Mouse (Mus musculus) olfactory bulb, adult 2 months (tissue): ENCODE results near the gene Pagr1b. TPM values are rescaled to one million over a fixed set of nuclear protein-coding genes. Genes with fewer than 3 reads are reported as not detected.

Experiments used
- H3K27ac ChIP-seq: fragments of 200-500 bp; 2 replicates; pipeline ENCODE4 v1.5.1; 2012; ENCODE audit warnings: low read depth, low read length; ENCODE audit not compliant: insufficient read depth
- H3K4me1 ChIP-seq: fragments of 200-500 bp; 2 replicates; pipeline ENCODE4 v1.6.1; 2012; ENCODE audit warnings: low read length; ENCODE audit not compliant: control insufficient read depth, insufficient read depth
- H3K4me3 ChIP-seq: fragments of 200-500 bp; 2 replicates; pipeline ENCODE4 v1.5.1; 2012; ENCODE audit warnings: mild to moderate bottlenecking, low read depth, low read length, moderate library complexity; ENCODE audit not compliant: insufficient read depth
- CTCF ChIP-seq: fragments of 200-500 bp; IDR thresholded peaks from 2 replicates; pipeline ENCODE4 v1.5.1; 2012; ENCODE audit warnings: low read depth, mild to moderate bottlenecking, low read length, moderate library complexity; ENCODE audit not compliant: insufficient read depth
- POLR2A ChIP-seq: fragments of 200-500 bp; IDR thresholded peaks from 2 replicates; pipeline ENCODE4 v1.6.1; 2012; ENCODE audit warnings: mild to moderate bottlenecking, low read depth, low read length, moderate library complexity; ENCODE audit not compliant: insufficient read depth
- WGBS: fragments of 180-500 bp; shearing (Covaris S2); methylation state at CpG from one replicate; pipeline ENCODE4 v1.1.7; 2018; 5-methylcytosine and 5-hydroxymethylcytosine counted together
- polyA plus RNA-seq: library from polyadenylated mRNA; stranded (reverse); fragments of >200 nt; gene quantifications from 2 replicates; pipeline ENCODE4 v1.2.4, GENCODE M21; 2012; ENCODE audit warnings: low replicate concordance; ENCODE audit not compliant: missing spikeins, insufficient read depth, insufficient read length

Pagr1b gene
- polyA plus RNA-seq, 1 experiment, result not detected

DNA sequence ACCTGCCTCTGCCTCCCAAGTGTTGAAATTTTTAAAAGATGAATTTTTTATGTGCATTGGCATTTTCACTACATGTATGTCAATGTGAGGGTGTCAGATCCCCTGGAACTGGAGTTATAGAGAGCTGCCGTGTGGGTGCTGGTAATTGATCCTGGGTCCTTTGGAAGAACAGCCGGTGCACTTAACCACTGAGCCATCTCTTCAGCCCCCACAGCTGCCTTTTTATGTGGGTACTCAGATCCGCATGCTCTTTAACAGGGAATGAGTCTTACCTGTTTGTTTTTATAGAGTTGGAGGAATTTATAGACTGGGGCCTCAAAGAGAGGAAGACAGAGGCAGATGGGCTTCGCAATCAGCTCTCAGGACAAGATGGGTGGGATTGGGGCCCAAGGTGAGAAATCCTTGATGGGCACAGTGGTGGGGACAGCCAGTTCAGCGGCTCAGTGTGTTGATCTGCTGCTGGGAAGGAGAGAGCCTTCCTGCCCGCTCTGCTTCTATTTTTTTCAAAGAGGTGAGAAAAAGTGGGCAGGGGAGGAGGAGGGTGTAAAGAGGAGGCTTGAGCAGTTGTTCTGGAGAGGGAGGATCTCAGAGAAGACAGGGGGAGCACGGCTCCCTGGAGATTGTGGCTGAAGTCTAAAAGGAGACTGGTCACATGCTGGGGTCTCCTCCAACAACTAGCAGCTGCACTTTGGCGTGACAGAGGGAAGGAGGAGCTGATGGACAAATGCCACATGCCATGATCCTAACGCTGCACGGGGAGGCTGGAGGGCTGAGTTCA, 31.4 kb downstream of the Pagr1b start:
- H3K4me1 ChIP-seq, result peaks cover 4% of the 10 kb centered on the region
- TF ChIP-seq CTCF, result no peak
- TF ChIP-seq POLR2A, result no peak
- H3K4me3 ChIP-seq, result no peak overlapping the region
- WGBS, result 55% methylated on average over 10 of the region's 10 CpGs
- H3K27ac ChIP-seq, result no peak overlapping the region

DNA sequence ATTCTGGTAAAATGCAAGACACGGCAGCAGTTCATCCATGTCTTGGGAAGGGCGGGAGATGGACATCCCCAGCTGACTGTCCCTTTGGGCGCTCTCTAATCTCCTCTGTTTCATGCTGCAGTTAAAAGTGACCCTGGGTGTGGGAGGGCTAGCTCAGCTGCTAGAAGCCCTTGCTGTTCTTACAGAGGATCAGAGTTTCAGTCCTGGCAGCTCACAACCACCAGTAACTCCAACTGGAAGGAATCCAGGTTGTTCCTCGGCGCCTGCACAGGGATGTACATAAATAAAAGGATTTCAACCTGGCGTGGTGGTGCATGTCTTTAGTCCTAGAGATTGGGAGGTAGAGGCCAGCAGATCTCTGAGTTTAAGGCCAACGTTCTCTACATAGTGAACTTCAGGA, 33.2 kb downstream of the Pagr1b start:
- H3K27ac ChIP-seq, result no peak overlapping the region
- H3K4me1 ChIP-seq, result peaks cover 6% of the 10 kb centered on the region
- WGBS, result 75% methylated on average over 7 of the region's 7 CpGs
- no peak overlapping the region for H3K4me3 ChIP-seq
- no peak for TF ChIP-seq CTCF
- TF ChIP-seq POLR2A, result no peak

DNA sequence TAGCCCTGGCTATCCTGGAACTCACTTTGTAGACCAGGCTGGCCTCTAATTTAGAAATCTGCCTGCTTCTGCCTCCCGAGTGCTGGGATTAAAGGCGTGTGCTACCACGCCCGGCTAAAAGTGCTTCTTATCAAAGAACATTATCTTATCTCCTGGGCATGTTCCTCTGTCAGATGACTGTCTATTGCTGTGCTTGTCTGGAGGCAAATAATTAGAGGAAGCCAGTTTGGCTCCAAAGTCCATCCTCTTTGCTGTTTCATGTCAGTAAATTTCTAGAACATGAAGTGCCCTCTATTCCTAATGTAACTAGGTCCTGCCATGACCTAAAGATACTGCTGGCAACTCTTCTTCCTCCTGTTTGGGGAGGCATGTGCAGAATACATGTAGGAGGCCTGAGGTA, 34.2 kb downstream of the Pagr1b start:
- no peak overlapping the region for H3K27ac ChIP-seq
- peaks cover 7% of the 10 kb centered on the region for H3K4me1 ChIP-seq
- no peak for TF ChIP-seq POLR2A
- no peak for TF ChIP-seq CTCF
- no peak overlapping the region for H3K4me3 ChIP-seq
- 96% methylated on average over 4 of the region's 4 CpGs for WGBS

DNA sequence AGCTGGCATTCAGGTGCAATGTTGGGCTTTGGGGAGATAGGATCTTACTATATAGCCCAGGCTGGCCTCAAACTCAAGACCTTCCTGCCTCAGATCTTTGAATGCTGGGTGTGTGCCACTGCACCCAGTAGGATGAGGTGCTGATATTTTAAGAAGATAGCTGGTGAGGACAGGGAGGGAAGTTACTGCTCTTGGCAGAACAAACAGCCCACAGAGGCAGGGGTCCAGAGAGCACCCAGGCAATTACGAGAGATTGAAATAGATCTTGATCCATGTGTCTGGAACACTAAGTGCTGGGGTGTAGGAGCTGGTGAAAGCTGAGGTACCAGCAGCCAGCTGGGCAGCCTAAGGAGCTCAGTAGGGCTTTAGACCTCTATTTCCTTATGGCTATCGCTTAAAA, 34.7 kb downstream of the Pagr1b start:
- Histone ChIP-seq H3K4me3 (no peak overlapping the region), H3K4me1 (peaks cover 7% of the 10 kb centered on the region), H3K27ac (no peak overlapping the region)
- TF ChIP-seq CTCF (no peak), POLR2A (no peak)
- 84% methylated on average over 2 of the region's 2 CpGs for WGBS

DNA sequence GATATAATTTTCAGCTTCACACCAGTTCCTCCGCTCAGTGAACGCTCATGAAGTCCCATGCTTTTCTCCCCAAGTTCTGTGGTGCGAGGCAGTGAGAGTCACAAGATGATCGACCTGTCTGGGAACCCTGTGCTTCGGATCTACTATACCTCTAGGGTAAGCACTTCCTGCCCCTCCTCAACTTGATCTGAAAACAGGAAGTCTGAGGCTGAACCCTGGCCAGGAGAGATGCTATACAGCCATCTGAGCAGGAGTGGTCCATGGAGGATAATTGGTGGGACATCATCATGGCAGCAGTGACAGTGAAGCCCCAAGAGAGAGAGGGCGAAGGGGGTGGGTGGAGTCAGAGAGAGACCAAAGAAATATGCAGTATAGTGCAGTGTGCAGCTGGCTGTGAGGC, 37.4 kb downstream of the Pagr1b start:
- Histone ChIP-seq H3K4me3 (no peak overlapping the region), H3K27ac (no peak overlapping the region), H3K4me1 (peaks cover 3% of the 10 kb centered on the region)
- no peak for TF ChIP-seq POLR2A
- TF ChIP-seq CTCF, result no peak
- WGBS, result 92% methylated on average over 6 of the region's 6 CpGs

DNA sequence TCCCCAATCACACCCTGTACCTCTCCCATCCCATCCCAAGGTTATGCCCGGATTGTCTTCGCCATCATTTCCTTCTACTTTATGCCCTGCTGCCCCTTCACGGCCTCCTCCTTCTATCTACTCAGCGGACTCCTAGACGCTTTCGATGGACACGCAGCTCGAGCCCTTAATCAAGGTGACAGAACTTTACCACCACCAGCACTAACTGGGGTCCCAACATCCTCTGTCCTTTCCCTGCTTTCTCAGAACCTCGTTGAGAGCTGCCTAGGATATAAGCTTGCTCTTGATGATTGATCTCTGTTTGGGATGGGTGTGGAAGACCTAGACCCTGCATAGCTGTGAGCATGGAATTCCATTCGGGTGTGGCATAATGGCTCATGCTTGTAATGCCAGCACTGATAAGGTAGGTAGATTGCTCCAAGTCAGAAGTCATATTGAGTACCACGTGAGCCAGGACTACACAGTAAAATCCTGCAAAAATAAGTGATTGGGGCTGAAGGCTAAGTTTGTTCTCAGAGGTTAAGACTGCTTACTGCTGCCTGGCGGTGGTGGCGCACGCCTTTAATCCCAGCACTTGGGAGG, 39.3 kb downstream of the Pagr1b start:
- WGBS, result 28% methylated on average over 14 of the region's 14 CpGs
- Histone ChIP-seq H3K4me1 (peaks cover 3% of the 10 kb centered on the region), H3K4me3 (peak overlapping the region; percentile 89), H3K27ac (no peak overlapping the region)
- TF ChIP-seq CTCF (no peak), POLR2A (no peak)

DNA sequence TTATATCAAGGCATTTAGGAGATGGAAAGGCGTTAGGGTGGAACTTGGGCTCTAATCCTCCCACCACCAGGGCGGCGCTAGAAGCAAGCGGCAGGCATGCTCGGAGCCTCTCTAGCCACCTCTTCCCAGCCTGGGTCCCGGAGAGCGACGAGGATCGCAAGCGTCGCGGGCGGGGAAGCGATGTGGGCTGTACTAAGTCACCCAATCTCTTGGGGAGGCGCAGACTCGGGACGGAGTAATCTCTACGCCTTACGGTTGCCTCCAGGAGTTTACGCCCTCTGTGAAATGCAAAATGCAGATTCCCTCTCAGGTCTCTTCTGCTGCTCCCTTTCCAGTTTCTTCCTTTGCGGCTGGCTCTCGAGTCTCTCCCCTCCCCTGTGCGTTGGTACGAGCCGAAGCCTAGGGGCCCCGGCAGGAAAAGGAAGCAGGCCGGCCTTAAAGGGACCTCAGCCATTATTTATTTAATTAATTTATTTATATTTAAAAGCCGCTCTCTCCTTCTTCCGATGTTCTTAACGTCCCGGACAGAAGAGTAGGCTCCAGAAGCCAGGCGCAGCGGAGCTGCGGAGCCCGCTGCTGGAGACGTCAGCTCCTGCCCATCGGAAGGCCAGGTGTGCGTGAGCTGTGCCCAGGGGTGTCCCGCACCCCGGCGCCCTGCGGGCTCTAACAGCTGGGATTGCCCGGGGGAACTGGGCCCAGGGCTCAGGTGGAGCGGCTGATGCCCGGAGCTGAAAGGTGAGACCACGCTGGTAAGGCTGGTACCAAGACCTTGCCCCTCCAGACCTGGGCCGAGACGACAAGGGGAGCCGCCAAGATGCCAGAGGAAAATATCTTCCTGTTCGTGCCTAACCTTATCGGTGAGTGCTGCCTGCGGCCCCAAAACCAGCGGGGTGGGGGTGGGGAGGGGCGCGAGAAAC, 40.1 kb downstream of the Pagr1b start, which contains the start of gene Cdiptos:
TSS of gene Cdiptos (minus strand) at position 149 of the 917 bp plus-strand sequence.
- Histone ChIP-seq H3K4me1 (peaks cover 3% of the 10 kb centered on the region), H3K27ac (peak within 1 kb of the TSS; percentile 99), H3K4me3 (peak within 1 kb of the TSS; percentile 89)
- WGBS, result under 1% methylated on average over 55 of the region's 55 CpGs
- TF ChIP-seq POLR2A (0 out of 2 replicates have a peak, but pooled peaks have one; percentile 17), CTCF (peak; percentile 84)

DNA sequence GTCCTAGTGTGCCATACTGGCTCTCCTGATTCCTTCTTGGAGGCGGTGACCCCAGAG, 40.6 kb downstream of the Pagr1b start, which contains the start of gene Cdipt:
TSS of gene Cdipt (plus strand) at position 22 of the 57 bp plus-strand sequence.
- peaks cover 3% of the 10 kb centered on the region for H3K4me1 ChIP-seq
- 0% methylated on average over 1 of the region's 1 CpGs for WGBS

DNA sequence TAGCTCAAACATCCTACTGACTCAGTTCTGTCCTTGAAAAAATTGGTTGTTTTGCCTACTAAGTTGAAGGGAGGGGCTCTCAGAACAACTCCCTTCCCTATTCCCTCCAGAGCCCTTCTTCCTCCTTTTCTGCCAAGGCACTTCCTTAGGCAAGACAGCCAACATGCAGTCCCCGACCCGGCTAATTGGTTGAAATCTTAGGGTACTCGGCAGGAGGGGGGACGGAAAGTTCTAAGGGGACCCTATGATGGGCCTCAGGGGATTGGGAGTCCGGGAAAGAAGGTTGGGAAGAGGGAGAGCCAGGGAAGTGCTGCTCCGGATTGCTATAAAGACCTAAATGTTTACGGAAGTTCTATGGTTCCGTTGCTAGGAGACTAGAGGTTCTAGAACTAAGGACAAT, 40.8 kb downstream of the Pagr1b start:
- WGBS, result 10% methylated on average over 8 of the region's 8 CpGs
- Histone ChIP-seq H3K4me1 (peaks cover 3% of the 10 kb centered on the region), H3K27ac (no peak overlapping the region), H3K4me3 (no peak overlapping the region)
- TF ChIP-seq CTCF (no peak), POLR2A (no peak)

More for the DNA sequence above, 40.6 kb downstream of the Pagr1b start, which contains the start of gene Cdipt:
- peak within 1 kb of the TSS; percentile 89 for H3K4me3 ChIP-seq
- peak within 1 kb of the TSS; percentile 99 for H3K27ac ChIP-seq
- TF ChIP-seq POLR2A (no peak), CTCF (no peak)
